ENCODE assay signal across 22 mouse cellular contexts in genomic region chr11:107331425-107331824, GRCm38 (mm10).
A peak's percentile ranks its signal among the peaks of the same experiment; 100 is the strongest.
DNase-seq lines count a peak whose midpoint lies in the region; ATAC-seq lines count a peak whose summit lies in the region.
"Had no signal": no experiment of that assay in that cellular context is flagged by ENCODE, and none has a peak within 500 bp of the region (broad histone marks: within the 10 kb centered on the region; RNA-seq: fewer than 3 reads in every experiment).

No protein-coding gene starts in this region.

- peak; percentile 45 to 65 for DNase-seq in cerebellum, adult 18-20 months
- no peak for DNase-seq in cerebellum, adult 11 months
- peak; percentile 70 for DNase-seq in layer of hippocampus, adult 11-12 months (ENCODE audit: low spot score)
- no peak for DNase-seq in layer of hippocampus, postnatal 10 days (ENCODE audit: low spot score in 2 of 2)
- DNase-seq in layer of hippocampus, adult 8-10 months (ENCODE audit: low spot score in 2 of 2) = peak; percentile 63 to 67
- DNase-seq in liver = no peak
- DNase-seq: adrenal gland, postnatal 14 days; gastrocnemius, postnatal 36 days; heart, adult 2 months; kidney, adult 18-20 months; lung, adult 18-20 months; lung, postnatal 10 days; right cerebral cortex, adult 18-20 months; right cerebral cortex, postnatal 4 days; thymus, postnatal 4 days had no signal

- no peaks in the 10 kb centered on the region for H3K36me3 ChIP-seq in intestine, embryonic 16.5 days (ENCODE audit: control insufficient read depth, insufficient read depth, low read length)
- H3K36me3 ChIP-seq: heart, embryonic 13.5 days had no signal

- no peak for ATAC-seq in intestine, embryonic 16.5 days
- ATAC-seq: liver, embryonic 12.5 days; midbrain, embryonic 16.5 days had no signal

- H3K27ac ChIP-seq in intestine, embryonic 16.5 days (ENCODE audit: low read length) = no peak overlapping the region
- H3K27ac ChIP-seq: heart, adult 2 months; heart, embryonic 13.5 days; hindbrain, embryonic 13.5 days; kidney, postnatal 0 days; liver, embryonic 12.5 days; midbrain, embryonic 10.5 days had no signal

- no peak overlapping the region for H3K4me2 ChIP-seq in intestine, embryonic 16.5 days (ENCODE audit: low read depth, low read length)
- H3K4me2 ChIP-seq: heart, embryonic 13.5 days; hindbrain, embryonic 13.5 days; liver, embryonic 12.5 days had no signal

- H3K9me3 ChIP-seq in intestine, embryonic 16.5 days (ENCODE audit: control insufficient read depth, low read length) = 0 out of 2 replicates have a peak, but pooled peaks cover 2% of the 10 kb centered on the region
- H3K9me3 ChIP-seq: hindbrain, embryonic 13.5 days; liver, embryonic 12.5 days; midbrain, embryonic 10.5 days had no signal

- no peak overlapping the region for H3K4me3 ChIP-seq in intestine, embryonic 16.5 days (ENCODE audit: low read length)
- H3K4me3 ChIP-seq: heart, adult 2 months; heart, embryonic 13.5 days; hindbrain, embryonic 13.5 days; liver, embryonic 12.5 days; midbrain, embryonic 10.5 days had no signal

- no peak overlapping the region for H3K9ac ChIP-seq in intestine, embryonic 16.5 days (ENCODE audit: low read depth, low read length)
- H3K9ac ChIP-seq: heart, embryonic 13.5 days; hindbrain, embryonic 13.5 days; liver, embryonic 12.5 days had no signal

- 85% methylated on average over 2 of the region's 2 CpGs for WGBS in intestine, embryonic 16.5 days

- no peaks in the 10 kb centered on the region for H3K27me3 ChIP-seq in intestine, embryonic 16.5 days (replicated peaks; ENCODE audit: control insufficient read depth, insufficient read depth, low read length)
- H3K27me3 ChIP-seq: heart, embryonic 13.5 days; hindbrain, embryonic 13.5 days; liver, embryonic 12.5 days had no signal

- H3K4me1 ChIP-seq in intestine, embryonic 16.5 days (ENCODE audit: control insufficient read depth, insufficient read depth, low read length) = 0 out of 2 replicates have a peak, but pooled peaks cover 3% of the 10 kb centered on the region
- H3K4me1 ChIP-seq: liver, embryonic 12.5 days had no signal

Comparison
In these comparisons a context has a peak if more than half of its experiments do, and no peak if none do; other contexts are left out.
1. DNase-seq: peak in cerebellum, adult 18-20 months (2 of 2), layer of hippocampus, adult 11-12 months (single experiment) and layer of hippocampus, adult 8-10 months (2 of 2); none in cerebellum, adult 11 months (single experiment), layer of hippocampus, postnatal 10 days (0 of 2) and liver (single experiment).